Mouse (Mus musculus) neural tube, embryonic 10.5 days (tissue): ENCODE data around the gene Actg1.

Source experiments
- DNase-seq: peaks from one replicate; pipeline ENCODE4 v3.0.0-alpha.2; 2017; ENCODE audit warnings: low spot score; ENCODE audit errors: extremely low spot score

Actg1 gene

DNA sequence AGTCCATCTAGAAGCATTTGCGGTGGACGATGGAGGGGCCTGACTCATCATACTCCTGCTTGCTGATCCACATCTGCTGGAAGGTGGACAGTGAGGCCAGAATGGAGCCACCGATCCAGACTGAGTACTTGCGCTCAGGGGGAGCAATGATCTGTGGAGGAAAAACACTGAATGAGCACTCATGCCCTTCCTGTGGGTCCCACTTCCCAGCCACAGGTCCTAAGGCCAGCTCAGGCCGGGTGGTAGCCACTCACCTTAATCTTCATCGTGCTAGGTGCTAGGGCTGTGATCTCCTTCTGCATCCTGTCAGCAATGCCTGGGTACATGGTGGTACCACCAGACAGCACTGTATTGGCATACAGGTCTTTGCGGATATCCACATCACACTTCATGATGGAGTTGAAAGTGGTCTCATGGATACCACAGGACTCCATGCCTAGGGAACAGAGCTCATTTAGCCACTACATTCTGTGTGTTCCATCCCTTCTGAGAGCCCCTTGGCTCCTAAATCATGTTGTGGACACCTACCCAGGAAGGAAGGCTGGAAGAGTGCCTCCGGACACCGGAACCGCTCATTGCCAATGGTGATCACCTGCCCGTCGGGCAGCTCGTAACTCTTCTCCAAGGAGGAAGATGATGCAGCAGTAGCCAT lies 1.8 kb downstream of the Actg1 start:
- peak; percentile 23 for DNase-seq

DNA sequence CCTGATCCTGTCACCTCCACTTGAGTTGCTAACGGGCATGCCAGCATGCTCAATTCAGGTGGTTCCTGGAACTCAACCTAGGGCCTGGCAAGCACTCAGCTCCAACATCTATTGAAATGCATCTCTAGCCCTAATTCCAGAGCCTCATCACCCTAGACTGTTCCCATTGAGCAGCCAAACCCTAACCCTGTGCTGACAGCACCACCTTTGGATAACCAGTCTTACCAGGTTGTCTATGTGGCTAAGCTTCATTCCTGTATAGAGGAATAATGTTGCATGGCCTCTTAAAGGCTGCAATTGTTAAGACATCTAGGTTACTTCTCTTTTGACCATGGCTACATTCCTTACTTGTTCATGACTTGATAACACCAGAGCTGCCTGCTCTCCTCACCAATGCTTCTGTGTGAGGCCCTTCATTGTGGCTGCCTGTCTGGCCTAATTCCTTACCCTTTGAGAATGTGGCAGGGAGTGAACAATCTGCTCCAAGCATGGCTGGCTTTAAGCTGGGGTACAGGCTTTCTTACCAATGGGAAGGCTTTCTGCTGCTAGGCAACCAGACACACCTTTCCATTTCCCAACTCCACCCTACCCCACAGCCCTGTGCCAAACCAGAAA lies 3.2 kb downstream of the Actg1 start:
- DNase-seq, result peak; percentile 55

DNA sequence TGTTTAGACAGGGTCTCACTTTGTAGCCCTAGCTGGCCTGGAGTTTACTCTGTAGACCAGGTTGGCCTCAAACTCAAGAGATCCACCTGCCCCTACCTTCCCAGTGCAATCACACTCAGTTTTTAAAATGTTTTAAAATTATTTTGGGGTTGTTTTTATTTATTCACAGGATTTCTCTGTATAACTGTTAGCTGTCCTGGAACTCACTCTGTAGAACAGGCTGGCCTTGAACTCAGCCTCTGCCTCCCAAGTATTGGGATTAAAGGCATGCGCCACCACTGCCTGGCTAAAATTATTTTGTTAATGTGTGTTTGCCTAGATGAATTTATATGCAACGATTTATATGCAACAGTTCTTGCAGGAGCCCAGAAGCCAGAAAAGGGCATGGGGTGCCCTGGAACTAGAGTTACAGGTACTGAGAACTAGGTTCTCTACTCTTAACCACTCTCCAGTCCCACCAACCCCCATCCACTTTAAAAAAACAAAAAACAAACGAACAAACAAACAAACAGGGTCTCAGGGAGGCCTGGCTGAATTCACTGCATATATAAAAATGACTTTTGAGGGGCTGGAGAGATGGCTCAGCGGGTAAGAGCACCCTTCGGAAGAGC lies 3.9 kb downstream of the Actg1 start:
- DNase-seq, result peak; percentile 47

GRCm38 (mm10) chr11:120343519-120344309 lies 4.6 kb downstream of the Actg1 start:
- DNase-seq, result peak; percentile 43

DNA sequence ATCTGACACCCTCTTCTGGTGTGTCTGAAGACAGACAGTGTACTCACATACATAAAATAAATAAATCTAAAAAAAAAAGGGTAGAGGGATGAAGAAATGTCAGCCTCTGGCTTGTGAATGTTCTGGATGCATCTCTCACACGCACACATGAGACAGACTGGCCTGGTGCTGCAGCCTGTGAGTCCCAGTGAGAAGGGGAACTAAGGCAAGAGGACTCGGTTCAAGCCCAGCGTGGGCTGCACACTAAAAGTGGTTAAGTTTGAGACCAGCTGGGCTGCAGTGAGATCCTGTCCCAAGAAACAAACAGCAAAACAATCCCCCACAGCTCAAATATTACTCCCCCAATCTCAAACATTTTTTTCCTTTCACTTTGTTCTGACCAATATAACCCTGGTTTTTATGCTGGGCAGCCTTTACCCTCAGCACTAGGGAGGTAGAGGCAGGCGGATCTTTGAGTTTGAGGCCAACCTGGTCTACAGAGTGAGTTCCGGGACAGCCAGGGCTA lies 5.6 kb downstream of the Actg1 start:
- DNase-seq, result peak; percentile 13

DNA sequence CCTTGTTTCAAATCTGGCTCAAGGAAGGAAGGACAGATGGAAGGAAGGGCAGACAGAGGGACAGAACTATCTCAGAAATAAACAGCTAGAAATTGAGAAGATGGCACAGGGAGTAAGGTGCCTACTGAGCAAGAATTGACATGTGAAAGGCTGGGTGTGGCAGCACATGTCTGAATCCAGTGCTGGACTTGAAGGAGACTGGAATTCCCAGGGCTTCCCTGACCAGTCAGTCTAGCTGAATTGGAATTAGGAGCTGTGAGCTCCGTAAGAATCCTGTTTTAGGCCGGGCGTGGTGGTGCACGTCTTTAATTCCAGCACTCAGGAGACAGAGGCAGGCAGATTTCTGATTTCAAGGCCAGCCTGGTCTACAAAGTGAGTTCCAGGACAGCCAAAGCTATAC lies 6.7 kb downstream of the Actg1 start:
- DNase-seq, result peak; percentile 13

DNA sequence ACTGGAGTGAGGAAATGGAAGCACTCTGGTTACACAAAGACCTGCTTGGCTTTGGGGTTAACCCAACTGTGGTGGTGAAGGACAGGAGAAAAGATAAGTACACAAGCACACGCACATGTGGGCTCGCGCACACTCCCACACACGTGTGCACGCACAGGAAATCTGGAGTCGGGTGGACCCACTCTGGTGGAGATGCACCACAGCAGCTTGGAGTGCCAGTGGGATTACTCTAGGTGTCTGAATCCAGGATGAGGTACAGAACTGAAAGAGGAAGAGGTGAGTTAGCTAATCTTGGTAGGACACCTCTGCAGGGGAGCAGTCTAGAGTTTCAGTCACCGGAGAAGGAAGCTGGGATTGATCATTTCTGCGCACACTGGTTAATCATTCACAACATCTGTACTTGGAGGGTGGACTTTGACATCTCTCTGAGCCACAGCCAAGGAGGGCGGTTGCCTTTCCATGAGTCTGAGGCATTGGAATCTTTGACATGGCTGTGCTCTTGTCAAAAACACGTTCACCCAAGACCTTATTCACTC lies 8.3 kb downstream of the Actg1 start:
- DNase-seq, result peak; percentile 11

DNA sequence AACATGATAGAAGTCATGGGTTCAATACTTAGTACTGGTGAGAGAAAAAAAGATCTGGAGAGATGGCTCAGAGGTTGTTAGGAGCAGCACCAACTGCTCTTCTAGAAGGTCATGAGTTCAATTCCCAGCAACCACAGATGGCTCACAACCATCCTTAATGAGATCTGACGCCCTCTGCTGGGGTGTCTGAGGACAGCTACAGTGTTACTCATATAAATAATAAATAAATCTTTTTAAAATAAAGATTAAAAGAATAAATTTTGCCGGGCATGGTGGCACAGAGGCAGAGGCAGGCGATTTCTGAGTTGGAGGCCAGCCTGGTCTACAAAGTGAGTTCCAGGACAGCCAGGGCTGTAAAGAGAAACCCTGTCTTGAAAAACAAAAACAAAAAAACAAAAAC lies 9.6 kb downstream of the Actg1 start:
- DNase-seq, result no peak

- peak; percentile 10 for DNase-seq
Measured at GRCm38 (mm10) chr11:120337447-120337846, 10.9 kb downstream of the Actg1 start.

DNA sequence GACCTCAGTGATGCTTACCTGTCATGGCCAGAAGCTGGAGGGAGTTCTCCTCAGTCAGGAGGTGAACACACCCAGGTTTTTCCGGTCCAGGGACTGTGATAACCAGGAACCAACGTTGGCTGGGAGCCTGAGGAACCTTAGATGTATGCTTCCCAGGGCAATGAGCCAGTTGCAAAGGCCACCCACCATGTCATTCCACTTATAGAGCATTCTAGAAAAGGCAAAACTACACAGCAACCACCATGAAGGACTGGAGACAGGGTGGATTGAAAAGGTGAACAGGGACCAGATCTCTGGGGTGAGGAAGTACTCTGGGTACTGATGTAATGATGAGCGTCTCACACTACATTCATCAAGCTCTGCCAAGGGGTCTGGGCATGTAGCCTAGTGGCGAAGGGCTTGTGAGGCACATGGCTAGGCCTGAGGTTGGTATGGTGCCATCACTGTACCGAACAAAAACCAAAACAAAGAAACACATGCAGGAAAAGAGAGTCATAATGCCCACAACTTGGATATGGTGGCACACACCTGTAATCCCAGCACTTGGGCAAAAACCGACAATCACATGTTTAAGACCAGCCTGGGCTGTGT lies 12.8 kb downstream of the Actg1 start:
- peak; percentile 5 for DNase-seq

GRCm38 (mm10) chr11:120320156-120320555 lies 28.2 kb downstream of the Actg1 start:
- DNase-seq, result peak; percentile 9

- peak; percentile 8 for DNase-seq
Measured at GRCm38 (mm10) chr11:120319310-120319709, 29.0 kb downstream of the Actg1 start.

DNA sequence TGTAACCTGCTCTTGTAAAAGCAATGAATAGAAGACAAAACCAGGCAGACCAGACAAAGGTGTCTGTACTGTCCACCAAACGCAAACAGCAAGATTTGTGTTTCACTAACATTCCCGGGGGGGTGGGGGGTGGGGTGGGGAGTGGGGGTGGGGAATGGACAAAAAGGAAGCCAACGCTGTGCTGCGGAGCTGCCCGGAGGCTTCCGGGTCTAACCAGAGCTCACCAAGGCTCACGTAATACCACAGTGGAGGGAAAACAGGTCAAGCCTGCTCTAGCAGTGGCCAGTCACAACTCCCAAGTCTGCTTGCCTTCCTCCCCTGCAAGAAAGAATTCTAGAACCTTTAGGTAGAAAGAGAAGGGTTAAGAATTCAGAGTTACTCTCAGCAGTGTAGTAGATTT lies 30.9 kb downstream of the Actg1 start:
- DNase-seq, result peak; percentile 13

DNA sequence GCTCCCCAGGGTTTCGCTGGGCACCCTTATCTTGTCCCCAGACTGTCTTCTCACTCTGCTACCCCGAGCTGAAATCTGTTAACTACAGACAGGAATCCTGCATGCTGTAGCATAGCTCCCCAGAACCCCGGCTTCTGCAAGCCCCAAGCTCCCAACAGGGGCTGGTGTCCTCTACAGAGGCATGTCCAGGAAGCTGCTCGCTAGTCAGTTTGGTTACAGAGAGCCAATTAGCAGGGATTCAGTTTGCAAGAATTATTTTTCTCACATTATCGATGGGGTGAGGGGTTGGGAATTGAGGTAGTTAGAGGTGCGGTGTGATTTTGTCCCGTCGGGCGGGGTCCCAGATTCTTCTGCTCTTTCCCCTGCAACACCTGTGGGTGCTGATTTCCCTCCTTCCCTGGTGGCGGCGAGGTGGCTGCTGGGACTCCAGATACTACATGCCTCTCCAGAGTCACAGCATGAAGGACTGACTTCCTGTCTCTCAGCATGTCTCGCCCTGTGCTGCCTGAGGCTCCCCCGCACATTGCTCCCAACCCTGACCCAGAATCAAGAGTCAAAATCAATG lies 31.6 kb downstream of the Actg1 start:
- peak; percentile 44 for DNase-seq

- DNase-seq, result peak; percentile 90
Measured at GRCm38 (mm10) chr11:120315832-120316689, 32.3 kb downstream of the Actg1 start.

- DNase-seq, result peak; percentile 43
Measured at GRCm38 (mm10) chr11:120315416-120315761, 33.0 kb downstream of the Actg1 start.

- DNase-seq, result peak; percentile 12
Measured at GRCm38 (mm10) chr11:120314721-120315415, 33.5 kb downstream of the Actg1 start.

DNA sequence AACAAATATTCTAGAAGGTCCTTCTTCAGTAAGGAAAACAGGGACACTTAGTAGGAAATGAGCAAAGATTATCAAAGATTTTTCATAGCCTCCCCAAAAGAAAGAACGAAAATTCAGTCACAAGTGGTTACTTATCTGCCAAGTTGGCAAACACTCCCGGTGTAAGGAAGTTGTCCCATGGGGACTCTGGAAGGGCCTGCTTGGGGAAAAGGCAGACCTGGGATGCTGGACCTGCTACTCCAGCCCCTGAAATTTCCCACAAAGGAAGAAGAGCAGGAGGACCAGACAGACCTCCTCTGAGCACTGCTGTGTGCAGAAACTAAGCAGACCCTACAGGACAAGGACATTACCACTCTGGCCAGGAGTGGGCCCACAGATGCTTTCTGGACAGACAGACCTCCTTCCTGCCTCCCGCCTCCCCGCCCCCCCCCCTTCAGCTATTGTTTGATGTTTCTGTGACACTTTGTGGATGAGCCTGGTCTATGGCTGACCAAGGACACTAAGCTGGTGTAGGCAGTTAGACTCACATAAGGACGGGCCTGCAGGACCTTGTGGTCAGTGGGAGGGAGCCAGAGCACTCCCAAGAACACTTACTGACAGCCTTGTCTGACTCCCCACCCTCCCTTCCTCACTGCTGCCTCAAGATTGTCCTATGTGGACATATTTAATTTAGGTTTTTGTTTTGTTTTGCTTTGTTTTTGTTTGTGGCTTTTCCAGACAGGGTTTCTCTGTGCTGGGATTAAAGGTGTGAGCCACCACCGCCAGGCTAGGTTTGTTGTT lies 34.2 kb downstream of the Actg1 start:
- peak; percentile 11 for DNase-seq

- DNase-seq, result peak; percentile 13
Measured at GRCm38 (mm10) chr11:120312069-120312468, 36.3 kb downstream of the Actg1 start.
